Mouse (Mus musculus): ENCODE measurements at regions not wholly inside any gene's neighbourhood (a gene's known extent, or its start where the extent isn't known, plus 50 kb on each side); places are given as distances from the start of the nearest gene placed in this dataset.

DNA sequence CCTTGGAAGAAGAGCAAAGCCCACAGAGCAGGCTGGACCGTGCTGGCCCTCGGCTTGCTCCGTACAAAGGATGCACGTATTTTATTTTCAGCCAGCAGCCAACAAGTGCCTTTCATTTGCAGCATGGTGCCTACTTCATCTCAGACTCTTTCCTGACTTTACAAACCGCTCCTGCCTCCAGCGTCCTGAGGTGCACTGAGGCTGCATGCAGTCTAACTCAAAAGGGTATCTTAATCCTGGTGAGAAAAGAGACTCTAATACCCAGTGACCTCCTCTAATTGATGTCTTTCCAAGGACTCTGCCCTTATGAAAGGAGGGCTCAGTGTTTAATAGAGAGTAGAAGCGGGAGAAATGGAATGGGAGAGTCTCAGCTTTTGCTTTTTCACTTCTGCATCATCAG, 176.4 kb downstream of the Rps15a start:
- no peaks in the 10 kb centered on the region for H3K27me3 ChIP-seq (ENCODE audit: control insufficient read depth, insufficient read depth, low read length)
- H3K4me1 ChIP-seq (ENCODE audit: control insufficient read depth, insufficient read depth, low read length), result peaks cover 4% of the 10 kb centered on the region; the same call in 1 of the 2 replicates
- H3K9me3 ChIP-seq (ENCODE audit: control insufficient read depth, low read length), result no peaks in the 10 kb centered on the region
- no peaks in the 10 kb centered on the region for H3K36me3 ChIP-seq (ENCODE audit: control insufficient read depth, insufficient read depth, low read length)
- no peak overlapping the region for H3K4me3 ChIP-seq (ENCODE audit: low read depth, low read length)
- no peak overlapping the region for H3K9ac ChIP-seq (ENCODE audit: low read length)
- no peak overlapping the region for H3K4me2 ChIP-seq
- WGBS, result 24% methylated on average over 7 of the region's 7 CpGs
- ATAC-seq (ENCODE audit: low FRiP score), result no peak
- no peak overlapping the region for H3K27ac ChIP-seq (ENCODE audit: low read depth, low read length)
- peak; percentile 82 for DNase-seq (ENCODE audit: low spot score, missing footprints)

- no peaks in the 10 kb centered on the region for H3K27me3 ChIP-seq (ENCODE audit: control insufficient read depth, insufficient read depth, low read length)
- 78% methylated on average over 3 of the region's 3 CpGs for WGBS
- no peak overlapping the region for H3K27ac ChIP-seq (ENCODE audit: low read depth, low read length)
- H3K4me3 ChIP-seq (ENCODE audit: low read depth, low read length), result no peak overlapping the region
- peaks cover 4% of the 10 kb centered on the region; the same call in 1 of the 2 replicates for H3K4me1 ChIP-seq (ENCODE audit: control insufficient read depth, insufficient read depth, low read length)
- no peaks in the 10 kb centered on the region for H3K9me3 ChIP-seq (ENCODE audit: control insufficient read depth, low read length)
- DNase-seq (ENCODE audit: low spot score, missing footprints) (no peak), ATAC-seq (ENCODE audit: low FRiP score) (no peak)
- H3K4me2 ChIP-seq, result no peak overlapping the region
- H3K9ac ChIP-seq (ENCODE audit: low read length), result no peak overlapping the region
- H3K36me3 ChIP-seq (ENCODE audit: control insufficient read depth, insufficient read depth, low read length), result no peaks in the 10 kb centered on the region
Measured at GRCm38 (mm10) chr7:117934908-117935307, 181.1 kb downstream of the Rps15a start.

GRCm38 (mm10) chr7:117931234-117931895, 184.6 kb downstream of the Rps15a start:
- Histone ChIP-seq H3K9me3 (ENCODE audit: control insufficient read depth, low read length) (no peaks in the 10 kb centered on the region), H3K36me3 (ENCODE audit: control insufficient read depth, insufficient read depth, low read length) (no peaks in the 10 kb centered on the region), H3K4me2 (no peak overlapping the region), H3K27ac (ENCODE audit: low read depth, low read length) (no peak overlapping the region), H3K4me3 (ENCODE audit: low read depth, low read length) (no peak overlapping the region), H3K27me3 (ENCODE audit: control insufficient read depth, insufficient read depth, low read length) (no peaks in the 10 kb centered on the region), H3K9ac (ENCODE audit: low read length) (no peak overlapping the region), H3K4me1 (ENCODE audit: control insufficient read depth, insufficient read depth, low read length) (no peaks in the 10 kb centered on the region)
- ATAC-seq (ENCODE audit: low FRiP score) (no peak), DNase-seq (ENCODE audit: low spot score, missing footprints) (no peak)
- 83% methylated on average over 12 of the region's 12 CpGs for WGBS

GRCm38 (mm10) chr7:117930392-117930791, 185.6 kb downstream of the Rps15a start:
- no peaks in the 10 kb centered on the region for H3K27me3 ChIP-seq (ENCODE audit: control insufficient read depth, insufficient read depth, low read length)
- H3K4me2 ChIP-seq, result no peak overlapping the region
- H3K36me3 ChIP-seq (ENCODE audit: control insufficient read depth, insufficient read depth, low read length), result no peaks in the 10 kb centered on the region
- H3K4me3 ChIP-seq (ENCODE audit: low read depth, low read length), result no peak overlapping the region
- DNase-seq (ENCODE audit: low spot score, missing footprints), result no peak
- no peak for ATAC-seq (ENCODE audit: low FRiP score)
- 81% methylated on average over 9 of the region's 9 CpGs for WGBS
- no peaks in the 10 kb centered on the region for H3K9me3 ChIP-seq (ENCODE audit: control insufficient read depth, low read length)
- no peaks in the 10 kb centered on the region for H3K4me1 ChIP-seq (ENCODE audit: control insufficient read depth, insufficient read depth, low read length)
- H3K27ac ChIP-seq (ENCODE audit: low read depth, low read length), result no peak overlapping the region
- H3K9ac ChIP-seq (ENCODE audit: low read length), result no peak overlapping the region

GRCm38 (mm10) chr7:117926396-117926795, 189.6 kb downstream of the Rps15a start:
- no peak overlapping the region for H3K4me3 ChIP-seq (ENCODE audit: low read depth, low read length)
- 30% methylated on average over 1 of the region's 1 CpGs for WGBS
- DNase-seq (ENCODE audit: low spot score, missing footprints), result no peak

GRCm38 (mm10) chr7:117922270-117922669, 193.7 kb downstream of the Rps15a start:
- ATAC-seq (ENCODE audit: low FRiP score), result no peak
- H3K27me3 ChIP-seq (ENCODE audit: control insufficient read depth, insufficient read depth, low read length), result no peaks in the 10 kb centered on the region
- no peak overlapping the region for H3K27ac ChIP-seq (ENCODE audit: low read depth, low read length)
- no peaks in the 10 kb centered on the region for H3K4me1 ChIP-seq (ENCODE audit: control insufficient read depth, insufficient read depth, low read length)
- no peaks in the 10 kb centered on the region for H3K9me3 ChIP-seq (ENCODE audit: control insufficient read depth, low read length)
- H3K4me3 ChIP-seq (ENCODE audit: low read depth, low read length), result no peak overlapping the region
- no peaks in the 10 kb centered on the region for H3K36me3 ChIP-seq (ENCODE audit: control insufficient read depth, insufficient read depth, low read length)
- H3K4me2 ChIP-seq, result no peak overlapping the region
- H3K9ac ChIP-seq (ENCODE audit: low read length), result no peak overlapping the region
- no peak for DNase-seq (ENCODE audit: low spot score, missing footprints)

More at GRCm38 (mm10) chr7:117926396-117926795, 189.6 kb downstream of the Rps15a start:
- no peak for ATAC-seq (ENCODE audit: low FRiP score)
- H3K27me3 ChIP-seq (ENCODE audit: control insufficient read depth, insufficient read depth, low read length), result no peaks in the 10 kb centered on the region
- H3K4me1 ChIP-seq (ENCODE audit: control insufficient read depth, insufficient read depth, low read length), result no peaks in the 10 kb centered on the region
- no peak overlapping the region for H3K4me2 ChIP-seq
- no peaks in the 10 kb centered on the region for H3K36me3 ChIP-seq (ENCODE audit: control insufficient read depth, insufficient read depth, low read length)
- H3K27ac ChIP-seq (ENCODE audit: low read depth, low read length), result no peak overlapping the region
- H3K9me3 ChIP-seq (ENCODE audit: control insufficient read depth, low read length), result no peaks in the 10 kb centered on the region
- H3K9ac ChIP-seq (ENCODE audit: low read length), result no peak overlapping the region

DNA sequence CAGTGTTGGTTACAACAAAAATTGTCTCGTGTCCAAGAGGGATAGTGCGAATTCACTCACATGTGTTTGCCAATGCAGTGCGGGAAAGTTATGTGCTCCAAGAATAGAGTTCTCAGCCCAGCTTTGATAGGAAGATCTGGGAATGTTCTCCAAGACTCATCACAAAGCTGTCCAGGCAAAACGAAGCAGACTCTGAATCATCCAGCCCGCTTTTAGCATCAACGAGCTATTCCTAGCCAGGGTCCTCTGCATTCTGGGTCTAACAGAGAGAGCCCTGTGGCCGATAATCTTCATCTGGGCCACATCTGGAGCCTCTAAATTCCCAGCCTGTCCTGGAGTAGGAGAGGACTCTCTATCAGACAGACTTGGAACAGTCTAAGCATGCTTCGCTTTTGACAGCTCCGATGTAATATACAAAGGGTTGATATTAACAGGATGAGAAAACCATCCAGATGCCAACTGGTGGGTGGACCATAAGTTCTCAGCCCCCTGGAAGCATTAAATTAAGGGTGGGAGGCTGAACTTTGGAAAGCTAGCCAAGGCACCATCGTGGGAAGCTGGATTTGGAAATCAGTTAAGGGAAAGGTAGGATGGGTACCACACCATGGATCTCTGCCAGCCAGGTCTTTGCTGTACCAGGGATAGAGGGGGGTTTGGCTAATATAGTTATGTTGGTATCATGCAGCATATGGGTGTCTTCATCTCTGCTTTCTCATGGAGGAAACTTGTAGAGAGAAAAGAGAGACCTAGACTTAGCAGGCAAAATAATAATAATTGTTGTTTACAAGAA, 197.6 kb downstream of the Rps15a start:
- H3K36me3 ChIP-seq (ENCODE audit: control insufficient read depth, insufficient read depth, low read length), result no peaks in the 10 kb centered on the region
- WGBS, result 91% methylated on average over 10 of the region's 10 CpGs
- no peak for DNase-seq (ENCODE audit: low spot score, missing footprints)
- no peak overlapping the region for H3K27ac ChIP-seq (ENCODE audit: low read depth, low read length)
- H3K9ac ChIP-seq (ENCODE audit: low read length), result no peak overlapping the region
- no peak overlapping the region for H3K4me3 ChIP-seq (ENCODE audit: low read depth, low read length)
- H3K4me2 ChIP-seq, result no peak overlapping the region
- no peaks in the 10 kb centered on the region for H3K27me3 ChIP-seq (ENCODE audit: control insufficient read depth, insufficient read depth, low read length)
- ATAC-seq (ENCODE audit: low FRiP score), result no peak
- no peaks in the 10 kb centered on the region for H3K9me3 ChIP-seq (ENCODE audit: control insufficient read depth, low read length)
- no peaks in the 10 kb centered on the region for H3K4me1 ChIP-seq (ENCODE audit: control insufficient read depth, insufficient read depth, low read length)

- Histone ChIP-seq H3K27me3 (ENCODE audit: control insufficient read depth, insufficient read depth, low read length) (no peaks in the 10 kb centered on the region), H3K36me3 (ENCODE audit: control insufficient read depth, insufficient read depth, low read length) (no peaks in the 10 kb centered on the region), H3K4me3 (ENCODE audit: low read depth, low read length) (no peak overlapping the region), H3K27ac (ENCODE audit: low read depth, low read length) (no peak overlapping the region), H3K4me2 (no peak overlapping the region), H3K4me1 (ENCODE audit: control insufficient read depth, insufficient read depth, low read length) (no peaks in the 10 kb centered on the region), H3K9me3 (ENCODE audit: control insufficient read depth, low read length) (no peaks in the 10 kb centered on the region), H3K9ac (ENCODE audit: low read length) (no peak overlapping the region)
- DNase-seq (ENCODE audit: low spot score, missing footprints) (no peak), ATAC-seq (ENCODE audit: low FRiP score) (no peak)
- WGBS, result 92% methylated on average over 6 of the region's 6 CpGs
Measured at GRCm38 (mm10) chr7:117916915-117917314, 199.1 kb downstream of the Rps15a start.

DNA sequence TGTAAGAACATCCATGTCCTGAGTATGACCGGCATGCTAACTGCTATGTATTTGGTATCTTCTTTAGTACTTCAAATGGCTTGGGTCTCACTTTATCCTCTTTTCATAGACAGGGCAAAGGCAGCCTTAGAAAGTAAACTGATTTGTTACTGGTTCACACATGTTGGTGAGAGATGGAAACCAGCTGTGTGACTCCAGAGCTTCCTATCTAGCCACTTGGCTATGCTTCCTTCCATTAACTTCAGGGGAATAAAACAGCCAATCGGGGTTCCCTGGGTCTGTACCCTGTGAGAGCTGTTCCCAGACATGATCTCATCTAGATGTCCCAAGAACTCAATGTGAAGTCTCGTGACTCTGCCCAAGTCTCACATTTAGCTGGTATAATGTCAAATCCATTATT, 203.5 kb downstream of the Rps15a start:
- no peak overlapping the region for H3K4me3 ChIP-seq (ENCODE audit: low read depth, low read length)
- no peaks in the 10 kb centered on the region for H3K27me3 ChIP-seq (ENCODE audit: control insufficient read depth, insufficient read depth, low read length)
- ATAC-seq (ENCODE audit: low FRiP score) (no peak), DNase-seq (ENCODE audit: low spot score, missing footprints) (no peak)
- no peaks in the 10 kb centered on the region for H3K36me3 ChIP-seq (ENCODE audit: control insufficient read depth, insufficient read depth, low read length)
- no peaks in the 10 kb centered on the region for H3K4me1 ChIP-seq (ENCODE audit: control insufficient read depth, insufficient read depth, low read length)
- no peak overlapping the region for H3K4me2 ChIP-seq
- 80% methylated on average over 3 of the region's 3 CpGs for WGBS
- H3K9me3 ChIP-seq (ENCODE audit: control insufficient read depth, low read length), result no peaks in the 10 kb centered on the region
- H3K9ac ChIP-seq (ENCODE audit: low read length), result no peak overlapping the region
- no peak overlapping the region for H3K27ac ChIP-seq (ENCODE audit: low read depth, low read length)

All from midbrain, embryonic 11.5 days (tissue).